Mouse (Mus musculus) hindbrain, postnatal 0 days (tissue): ENCODE data around the gene Ppm1b. TPM values are rescaled to one million over a fixed set of nuclear protein-coding genes. Genes with fewer than 3 reads are reported as not detected.

Experiments used
- ATAC-seq: fragments of 200-750 bp; cut with Nextera tagmentation; 2 replicates; pipeline ENCODE4 v1.8.0; 2017; ENCODE audit warnings: mild to moderate bottlenecking, moderate TSS enrichment, moderate library complexity
- DNase-seq: peaks from one replicate; pipeline ENCODE4 v3.0.0-alpha.2; 2015; ENCODE audit warnings: low spot score
- H3K27ac ChIP-seq: fragments of 300-500 bp; sonication (generic); 2 replicates; pipeline ENCODE4 v1.5.1; 2014; ENCODE audit warnings: mild to moderate bottlenecking
- H3K27me3 ChIP-seq: fragments of 300-500 bp; sonication (generic); 2 replicates; pipeline ENCODE4 v1.6.1; 2014; ENCODE audit warnings: low read length, mixed read lengths; ENCODE audit not compliant: insufficient read depth
- H3K36me3 ChIP-seq: fragments of 300-500 bp; sonication (generic); 2 replicates; pipeline ENCODE4 v1.6.1; 2014; ENCODE audit warnings: low read length, mixed read lengths; ENCODE audit not compliant: insufficient read depth
- H3K4me1 ChIP-seq: fragments of 300-500 bp; sonication (generic); 2 replicates; pipeline ENCODE4 v1.6.1; 2014; ENCODE audit warnings: antibody characterized with exemption, low read length, mixed read lengths; ENCODE audit not compliant: insufficient read depth
- H3K4me2 ChIP-seq: fragments of 300-500 bp; sonication (generic); 2 replicates; pipeline ENCODE4 v1.6.1; 2014; ENCODE audit warnings: low read depth, mild to moderate bottlenecking, low read length, moderate library complexity, mixed read lengths
- H3K4me3 ChIP-seq: fragments of 300-500 bp; sonication (generic); 2 replicates; pipeline ENCODE4 v1.5.1; 2014; ENCODE audit warnings: low read length
- H3K9ac ChIP-seq: fragments of 300-500 bp; sonication (generic); replicated peaks from 2 replicates; pipeline ENCODE4 v1.6.1; 2014; ENCODE audit warnings: mild to moderate bottlenecking, low read length, moderate library complexity, mixed read lengths
- H3K9me3 ChIP-seq: fragments of 300-500 bp; sonication (generic); 2 replicates; pipeline ENCODE4 v1.6.1; 2016; ENCODE audit warnings: low read length, mixed read lengths
- CTCF ChIP-seq: IDR thresholded peaks from 2 replicates; pipeline ENCODE4 v1.5.1; 2016; ENCODE audit warnings: antibody characterized with exemption, control low read depth, low read depth
- WGBS: fragments of 180-500 bp; shearing (Covaris S2); extraction: QIAGEN DNeasy Blood & Tissue Kit; methylation state at CpG from one replicate; pipeline ENCODE4 v1.1.7; 2014; 5-methylcytosine and 5-hydroxymethylcytosine counted together
- polyA plus RNA-seq: library from polyadenylated mRNA; unstranded; fragments of >200 nt; fragmentation: Nextera tagmentation; extraction: Ambion mirVana; gene quantifications from 2 replicates; pipeline ENCODE4 v1.2.1, GENCODE M21; 2015
- total RNA-seq: library from RNA; depleted of rRNA; stranded (reverse); fragments of >200 nt; gene quantifications from 2 replicates; pipeline ENCODE4 v1.2.3, GENCODE M21; 2014

Gene Ppm1b
- total and polyA plus RNA-seq, 2 experiments from 2014 or later: 49.1 to 61.8 TPM

DNA sequence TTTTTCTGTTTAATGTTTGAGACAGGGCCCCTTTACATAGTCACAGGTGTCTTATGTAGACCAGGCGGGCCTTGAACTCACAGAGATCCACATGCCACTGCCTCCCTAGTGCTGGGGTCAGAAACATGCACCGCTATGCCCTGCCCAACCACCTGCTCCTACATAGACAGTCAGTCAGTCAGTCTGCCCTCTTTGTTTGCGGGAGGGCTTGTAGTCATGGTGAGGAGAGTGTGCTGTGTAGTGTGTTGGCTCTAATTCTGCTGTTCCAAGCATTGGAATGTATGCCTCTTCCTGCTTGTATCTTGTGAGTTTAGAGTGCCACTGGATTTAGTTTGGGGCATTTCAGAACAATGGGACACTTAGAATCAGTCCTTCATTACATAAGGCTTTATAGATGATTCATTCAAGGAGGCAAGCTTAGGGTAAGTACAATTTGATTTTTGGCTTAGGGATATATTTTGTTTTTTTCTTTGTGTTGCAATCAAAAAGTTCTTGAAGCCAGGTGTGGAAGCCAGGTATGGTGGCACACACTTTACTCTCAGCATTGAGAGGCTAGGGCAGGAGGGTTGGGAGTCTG is 31.4 kb downstream of the Ppm1b start:
- H3K36me3 ChIP-seq: no peaks in the 10 kb centered on the region
- no peaks in the 10 kb centered on the region for H3K9me3 ChIP-seq
- ATAC-seq: 0 out of 2 replicates have a peak, but pooled peaks have one; percentile 47
- TF ChIP-seq CTCF: no peak
- no peak overlapping the region for H3K27ac ChIP-seq
- no peak overlapping the region for H3K9ac ChIP-seq
- no peak for DNase-seq
- WGBS: 65% methylated on average over 3 of the region's 3 CpGs
- no peaks in the 10 kb centered on the region for H3K27me3 ChIP-seq
- no peak overlapping the region for H3K4me2 ChIP-seq
- H3K4me3 ChIP-seq: no peak overlapping the region
- no peaks in the 10 kb centered on the region for H3K4me1 ChIP-seq

DNA sequence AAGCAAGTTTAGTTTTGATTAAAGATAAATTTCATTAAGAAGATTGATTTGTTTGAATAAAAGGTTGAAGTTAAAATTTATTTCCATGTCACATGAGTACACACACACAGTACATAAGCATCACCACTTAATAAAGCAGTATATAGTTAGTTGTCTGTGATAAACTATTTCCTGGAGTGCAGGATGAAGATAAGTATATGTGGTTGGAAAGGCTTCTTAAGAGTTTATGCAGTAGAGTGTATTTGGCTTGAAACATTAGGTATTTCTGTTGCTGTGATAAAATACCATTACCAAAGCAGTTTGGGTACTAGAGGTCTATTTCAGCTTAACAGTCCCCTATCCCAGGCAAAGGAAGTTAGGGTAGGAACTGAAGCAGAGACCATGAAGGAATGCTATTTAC is 32.0 kb downstream of the Ppm1b start:
- ATAC-seq: no peak
- Histone ChIP-seq H3K36me3 (no peaks in the 10 kb centered on the region), H3K9ac (no peak overlapping the region), H3K27ac (no peak overlapping the region), H3K4me2 (no peak overlapping the region), H3K27me3 (no peaks in the 10 kb centered on the region), H3K9me3 (no peaks in the 10 kb centered on the region), H3K4me3 (no peak overlapping the region), H3K4me1 (no peaks in the 10 kb centered on the region)
- DNase-seq: no peak
- TF ChIP-seq CTCF: no peak

GRCm38 (mm10) chr17:84995844-84996243 is 39.3 kb downstream of the Ppm1b start:
- no peak for TF ChIP-seq CTCF
- Histone ChIP-seq H3K4me1 (no peaks in the 10 kb centered on the region), H3K27ac (no peak overlapping the region), H3K9ac (no peak overlapping the region), H3K27me3 (no peaks in the 10 kb centered on the region), H3K36me3 (no peaks in the 10 kb centered on the region), H3K4me3 (no peak overlapping the region), H3K9me3 (no peaks in the 10 kb centered on the region), H3K4me2 (no peak overlapping the region)
- DNase-seq: no peak
- ATAC-seq: no peak
- WGBS: 91% methylated on average over 6 of the region's 6 CpGs

- H3K36me3 ChIP-seq: no peaks in the 10 kb centered on the region
- no peak overlapping the region for H3K4me2 ChIP-seq
- no peak overlapping the region for H3K27ac ChIP-seq
- no peaks in the 10 kb centered on the region for H3K27me3 ChIP-seq
- no peaks in the 10 kb centered on the region for H3K9me3 ChIP-seq
- 75% methylated on average over 1 of the region's 1 CpGs for WGBS
- no peak overlapping the region for H3K9ac ChIP-seq
- H3K4me3 ChIP-seq: no peak overlapping the region
- TF ChIP-seq CTCF: no peak
- ATAC-seq: no peak
- no peaks in the 10 kb centered on the region for H3K4me1 ChIP-seq
- no peak for DNase-seq
Observed at GRCm38 (mm10) chr17:84997639-84998038, 41.1 kb downstream of the Ppm1b start.

DNA sequence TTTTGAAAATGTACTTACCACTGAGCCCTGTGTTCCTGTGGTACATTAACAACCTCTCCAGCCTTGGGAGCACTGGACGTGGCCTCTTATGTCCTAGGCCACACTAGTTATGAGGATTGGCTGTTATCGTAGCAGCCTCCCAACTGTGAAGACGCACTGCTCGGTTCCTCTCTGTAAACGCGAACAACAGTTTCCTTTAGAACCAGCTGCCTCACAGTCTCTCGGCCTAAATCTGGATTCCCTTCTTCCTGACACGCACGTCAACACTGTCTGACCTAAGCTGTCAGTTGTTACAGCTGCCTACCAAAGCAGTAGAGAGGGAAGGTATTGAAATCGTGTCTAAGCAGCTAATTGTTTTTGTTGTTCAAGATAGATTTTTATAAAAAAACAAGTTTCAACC is 43.1 kb downstream of the Ppm1b start:
- Histone ChIP-seq H3K36me3 (no peaks in the 10 kb centered on the region), H3K4me1 (no peaks in the 10 kb centered on the region), H3K4me2 (no peak overlapping the region), H3K27me3 (no peaks in the 10 kb centered on the region), H3K9ac (no peak overlapping the region), H3K9me3 (no peaks in the 10 kb centered on the region), H3K4me3 (no peak overlapping the region), H3K27ac (no peak overlapping the region)
- ATAC-seq (no peak), DNase-seq (no peak)
- no peak for TF ChIP-seq CTCF
- WGBS: 58% methylated on average over 10 of the region's 10 CpGs

GRCm38 (mm10) chr17:85013485-85013884 is 56.9 kb downstream of the Ppm1b start:
- H3K4me3 ChIP-seq: no peak overlapping the region
- no peaks in the 10 kb centered on the region for H3K36me3 ChIP-seq
- H3K9ac ChIP-seq: no peak overlapping the region
- no peak overlapping the region for H3K4me2 ChIP-seq
- 71% methylated on average over 6 of the region's 6 CpGs for WGBS
- no peak overlapping the region for H3K27ac ChIP-seq
- no peak for TF ChIP-seq CTCF
- no peaks in the 10 kb centered on the region for H3K27me3 ChIP-seq
- H3K4me1 ChIP-seq: no peaks in the 10 kb centered on the region
- no peak for ATAC-seq
- no peaks in the 10 kb centered on the region for H3K9me3 ChIP-seq
- no peak for DNase-seq

- no peak for TF ChIP-seq CTCF
- WGBS: 91% methylated on average over 3 of the region's 3 CpGs
- no peaks in the 10 kb centered on the region for H3K36me3 ChIP-seq
- H3K27me3 ChIP-seq: no peaks in the 10 kb centered on the region
- H3K27ac ChIP-seq: no peak overlapping the region
- no peak overlapping the region for H3K4me2 ChIP-seq
- no peak overlapping the region for H3K9ac ChIP-seq
- DNase-seq (no peak), ATAC-seq (no peak)
- no peak overlapping the region for H3K4me3 ChIP-seq
- no peaks in the 10 kb centered on the region for H3K4me1 ChIP-seq
- no peaks in the 10 kb centered on the region for H3K9me3 ChIP-seq
Observed at GRCm38 (mm10) chr17:85014632-85015031, 58.1 kb downstream of the Ppm1b start.
